Mouse (Mus musculus): ENCODE measurements around the gene Camsap1. TPM values are rescaled to one million over a fixed set of nuclear protein-coding genes. Genes with fewer than 3 reads are reported as not detected.
A peak's percentile ranks its signal among the peaks of the same experiment; 100 is the strongest.

Gene Camsap1
- total RNA-seq, 2 experiments from 2014 or later: 150 to 159 TPM

- no peak for TF ChIP-seq CTCF (IDR thresholded peaks at IDR 0.05)
- no peak for DNase-seq (ENCODE audit: extremely low spot score in 1 of 2, low spot score in 2 of 2)
- H3K4me3 ChIP-seq: no peak overlapping the region
- intact Hi-C loops (cut with DNase I): no loop called here
- no peak overlapping the region for H3K27ac ChIP-seq
Observed at GRCm38 (mm10) chr2:26011420-26011819, 28.3 kb upstream of the Camsap1 start.

DNA sequence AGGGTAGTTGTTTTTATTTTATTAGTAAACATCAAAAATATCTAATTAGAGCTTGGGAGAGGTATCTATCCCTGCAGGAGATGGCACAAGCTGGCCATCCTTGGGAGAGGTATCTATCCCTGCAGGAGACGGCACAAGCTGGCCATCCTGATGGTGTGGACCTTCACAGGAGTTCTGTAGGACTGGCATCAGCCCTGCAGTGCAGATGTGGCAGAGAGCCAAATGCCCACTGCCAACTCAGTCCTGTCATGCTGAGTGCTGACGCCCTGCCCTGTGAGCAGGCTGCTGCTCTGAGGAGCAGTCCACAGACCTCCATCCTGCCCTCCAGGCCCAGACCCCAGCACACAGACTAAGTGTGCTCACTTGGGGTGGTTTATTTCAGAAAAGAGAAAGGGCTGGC lies 18.9 kb upstream of the Camsap1 start:
- Histone ChIP-seq H3K27ac (no peak overlapping the region), H3K4me3 (no peak overlapping the region)
- intact Hi-C loops (cut with DNase I): loop anchor here (5.0 kb wide), 1 partner anchor 165 kb away; no protein-coding TSS in a partner anchor
- DNase-seq (ENCODE audit: extremely low spot score in 1 of 2, low spot score in 2 of 2): no peak
- TF ChIP-seq CTCF (IDR thresholded peaks at IDR 0.05): no peak

DNA sequence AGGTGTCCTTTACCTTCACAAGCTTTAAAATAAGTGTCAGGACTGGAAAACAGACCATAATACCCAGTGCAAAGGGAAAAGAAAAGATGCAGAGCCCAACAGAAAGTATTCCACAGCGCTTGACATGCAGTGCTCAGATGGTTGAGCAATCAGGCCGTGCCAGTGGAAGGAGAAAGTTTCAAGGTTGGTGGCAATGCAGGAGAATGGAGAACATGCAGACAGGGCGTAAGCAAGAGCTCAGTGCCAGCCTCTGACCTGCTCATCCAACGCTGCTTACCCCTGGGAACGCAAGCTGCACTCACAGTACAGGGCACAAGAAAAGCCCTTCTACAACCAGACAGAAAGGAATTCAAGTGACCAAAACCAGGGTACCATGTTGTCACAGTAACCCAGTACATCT lies 18.1 kb upstream of the Camsap1 start:
- Histone ChIP-seq H3K27ac (no peak overlapping the region), H3K4me3 (no peak overlapping the region)
- intact Hi-C loops (cut with DNase I): loop anchor here (5.0 kb wide), 1 partner anchor 164 kb away; no protein-coding TSS in a partner anchor
- no peak for TF ChIP-seq CTCF (IDR thresholded peaks at IDR 0.05)
- no peak for DNase-seq (ENCODE audit: extremely low spot score in 1 of 2, low spot score in 2 of 2)

GRCm38 (mm10) chr2:25997716-25998115 lies 14.6 kb upstream of the Camsap1 start:
- H3K4me3 ChIP-seq: no peak overlapping the region
- intact Hi-C loops (cut with DNase I): no loop called here
- no peak for DNase-seq (ENCODE audit: extremely low spot score in 1 of 2, low spot score in 2 of 2)
- TF ChIP-seq CTCF (IDR thresholded peaks at IDR 0.05): no peak
- H3K27ac ChIP-seq: no peak overlapping the region

DNA sequence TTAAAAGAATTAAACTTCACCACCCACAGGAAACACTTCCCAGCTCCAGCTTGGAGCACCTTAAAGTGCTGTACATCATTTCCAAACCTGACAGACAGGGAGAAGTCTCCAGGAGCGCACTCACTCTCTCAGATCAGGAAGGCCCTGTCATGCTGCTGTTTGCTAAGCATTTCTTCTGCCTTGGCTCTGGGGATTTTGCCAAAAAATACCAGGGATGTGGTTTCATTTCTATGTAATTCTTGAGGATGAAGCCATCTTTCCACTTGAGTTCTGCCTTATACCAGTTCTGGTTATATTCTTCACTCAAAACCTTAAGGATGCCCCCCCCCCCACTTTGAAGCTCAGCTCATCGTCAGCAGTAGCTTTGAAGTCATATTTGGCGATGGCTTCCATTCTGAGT lies 11.7 kb upstream of the Camsap1 start:
- no peak overlapping the region for H3K27ac ChIP-seq
- intact Hi-C loops (cut with DNase I): no loop called here
- no peak overlapping the region for H3K4me3 ChIP-seq
- DNase-seq (ENCODE audit: extremely low spot score in 1 of 2, low spot score in 2 of 2): no peak
- TF ChIP-seq CTCF (IDR thresholded peaks at IDR 0.05): no peak

- intact Hi-C loops (cut with DNase I): no loop called here
- Histone ChIP-seq H3K4me3 (no peak overlapping the region), H3K27ac (no peak overlapping the region)
- no peak for TF ChIP-seq CTCF (IDR thresholded peaks at IDR 0.05)
- DNase-seq (ENCODE audit: extremely low spot score in 1 of 2, low spot score in 2 of 2): no peak
Observed at GRCm38 (mm10) chr2:25992285-25992684, 9.2 kb upstream of the Camsap1 start.

DNA sequence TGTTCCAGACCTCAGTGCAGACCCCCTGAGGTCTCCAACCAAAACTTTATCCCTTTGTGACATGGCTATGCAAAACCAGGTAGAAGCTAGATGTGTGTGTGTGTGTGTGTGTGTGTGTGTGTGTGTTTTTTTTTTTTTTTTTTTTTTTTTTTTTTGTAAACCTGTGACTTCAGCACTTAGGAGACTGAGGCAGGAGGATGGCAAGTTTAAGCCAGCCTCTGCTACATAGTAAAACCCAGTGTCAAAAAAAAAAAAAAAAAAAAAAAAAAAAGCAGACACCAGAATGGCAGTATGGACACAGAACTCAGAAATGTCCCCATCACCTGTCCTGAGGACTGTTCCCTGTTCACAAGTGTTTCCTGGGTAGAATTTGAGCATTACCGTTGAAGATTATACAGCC lies 6.6 kb upstream of the Camsap1 start:
- intact Hi-C loops (cut with DNase I): no loop called here
- Histone ChIP-seq H3K27ac (no peak overlapping the region), H3K4me3 (no peak overlapping the region)
- DNase-seq (ENCODE audit: extremely low spot score in 1 of 2, low spot score in 2 of 2): no peak
- no peak for TF ChIP-seq CTCF (IDR thresholded peaks at IDR 0.05)

GRCm38 (mm10) chr2:25987817-25988216 lies 4.7 kb upstream of the Camsap1 start:
- TF ChIP-seq CTCF (IDR thresholded peaks at IDR 0.05): no peak
- Histone ChIP-seq H3K27ac (no peak overlapping the region), H3K4me3 (no peak overlapping the region)
- DNase-seq (ENCODE audit: extremely low spot score in 1 of 2, low spot score in 2 of 2): no peak
- intact Hi-C loops (cut with DNase I): no loop called here

DNA sequence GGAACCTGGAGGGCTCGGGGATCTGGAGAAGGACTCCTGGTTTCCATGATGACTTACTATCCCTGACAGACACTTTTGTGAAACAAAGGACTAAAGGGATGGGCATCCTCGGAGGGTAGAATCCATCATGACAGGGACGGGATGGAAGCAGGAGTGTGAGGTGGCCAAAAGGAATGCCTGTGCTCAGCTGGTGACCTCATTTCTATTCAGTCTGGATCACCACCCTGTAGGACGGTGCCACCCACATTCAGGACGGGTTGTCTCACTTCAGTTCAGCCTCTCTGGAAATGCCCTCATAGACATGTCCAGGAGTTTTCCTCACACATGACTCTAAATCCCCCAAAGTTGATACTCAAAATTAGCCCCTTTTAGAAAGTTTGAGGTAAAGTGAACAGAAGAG lies 3.5 kb upstream of the Camsap1 start:
- no peak for DNase-seq (ENCODE audit: extremely low spot score in 1 of 2, low spot score in 2 of 2)
- intact Hi-C loops (cut with DNase I): no loop called here
- H3K27ac ChIP-seq: no peak overlapping the region
- H3K4me3 ChIP-seq: no peak overlapping the region
- no peak for TF ChIP-seq CTCF (IDR thresholded peaks at IDR 0.05)

GRCm38 (mm10) chr2:25982426-25983091 lies 523 bp downstream of the Camsap1 start:
- no peak for TF ChIP-seq CTCF (IDR thresholded peaks at IDR 0.05)
- intact Hi-C loops (cut with DNase I): loop anchor here (1.0 to 5.0 kb wide), 2 partner anchors 39 to 275 kb away; partner anchors contain the start of genes Bmyc and Ubac1
- Histone ChIP-seq H3K27ac (peak overlapping the region; percentile 60), H3K4me3 (peak overlapping the region; percentile 74)
- peak in 1 of 2 experiments; percentile 43 for DNase-seq (ENCODE audit: extremely low spot score in 1 of 2, low spot score in 2 of 2)

GRCm38 (mm10) chr2:25982052-25982425 lies 1.0 kb downstream of the Camsap1 start:
- peak; percentile 36 to 41 for DNase-seq (ENCODE audit: extremely low spot score in 1 of 2, low spot score in 2 of 2)
- Histone ChIP-seq H3K27ac (peak overlapping the region; percentile 60; the same call in 1 of the 2 replicates), H3K4me3 (peak overlapping the region; percentile 74)
- TF ChIP-seq CTCF (IDR thresholded peaks at IDR 0.05): no peak
- intact Hi-C loops (cut with DNase I): loop anchor here (5.0 kb wide), 1 partner anchor 275 kb away; the partner anchor contains the start of gene Bmyc

DNA sequence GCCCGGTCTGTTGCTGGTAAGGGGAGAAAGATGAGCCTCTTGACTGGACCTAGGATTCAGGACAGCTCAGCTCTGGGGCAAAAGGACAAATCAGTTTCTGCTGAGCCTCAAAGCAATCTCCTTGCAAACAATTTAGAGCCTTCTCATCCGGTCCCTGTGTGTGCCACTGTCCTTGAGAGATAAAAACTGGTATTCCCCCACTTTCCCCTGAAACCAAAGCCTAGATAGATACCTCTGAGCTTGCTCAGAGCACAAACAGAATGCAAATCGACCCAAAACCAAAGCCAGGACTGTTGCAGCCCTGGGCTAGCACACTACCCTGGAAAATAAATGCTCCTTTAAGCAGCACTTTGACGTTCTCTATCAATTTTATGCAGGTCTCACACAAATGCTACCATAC lies 4.1 kb downstream of the Camsap1 start:
- no peak for TF ChIP-seq CTCF (IDR thresholded peaks at IDR 0.05)
- intact Hi-C loops (cut with DNase I): no loop called here
- Histone ChIP-seq H3K27ac (no peak overlapping the region), H3K4me3 (no peak overlapping the region)
- no peak for DNase-seq (ENCODE audit: extremely low spot score in 1 of 2, low spot score in 2 of 2)
